Mouse (Mus musculus): ENCODE results near the gene Fam221a. TPM values are rescaled to one million over a fixed set of nuclear protein-coding genes. Genes with fewer than 3 reads are reported as not detected.

The Fam221a gene
- polyA plus RNA-seq, 1 experiment from 2014 or later, result 6.0 TPM

- no peak overlapping the region for H3K9ac ChIP-seq (replicated peaks; ENCODE audit: low read length)
- H3K27ac ChIP-seq (replicated peaks; ENCODE audit: low read depth, low read length), result no peak overlapping the region
- H3K4me3 ChIP-seq (ENCODE audit: low read depth, low read length), result no peak overlapping the region
- H3K4me1 ChIP-seq (ENCODE audit: control insufficient read depth, insufficient read depth, low read length), result no peaks in the 10 kb centered on the region
- DNase-seq (ENCODE audit: low spot score) (no peak), ATAC-seq (replicated peaks; ENCODE audit: insufficient number of reproducible peaks, low FRiP score, low TSS enrichment, low read depth) (no peak)
- H3K27me3 ChIP-seq (ENCODE audit: control insufficient read depth, insufficient read depth, low read length), result no peaks in the 10 kb centered on the region
- no peaks in the 10 kb centered on the region for H3K36me3 ChIP-seq (replicated peaks; ENCODE audit: control insufficient read depth, insufficient read depth, low read depth, low read length)
- H3K4me2 ChIP-seq (ENCODE audit: low read depth, low read length), result no peak overlapping the region
- H3K9me3 ChIP-seq (replicated peaks; ENCODE audit: control insufficient read depth, low read length), result no peaks in the 10 kb centered on the region
- WGBS, result 67% methylated on average over 1 of the region's 1 CpGs
These were observed 42.2 kb upstream of the Fam221a start for GRCm38 (mm10) chr6:49325294-49325693.

- WGBS, result 81% methylated on average over 3 of the region's 3 CpGs
These were observed 40.7 kb upstream of the Fam221a start for GRCm38 (mm10) chr6:49326846-49327245.

GRCm38 (mm10) chr6:49331369-49332059 lies 36.0 kb upstream of the Fam221a start:
- Histone ChIP-seq H3K9ac (replicated peaks; ENCODE audit: low read length) (no peak overlapping the region), H3K9me3 (replicated peaks; ENCODE audit: control insufficient read depth, low read length) (no peaks in the 10 kb centered on the region), H3K4me2 (ENCODE audit: low read depth, low read length) (no peak overlapping the region), H3K4me1 (ENCODE audit: control insufficient read depth, insufficient read depth, low read length) (no peaks in the 10 kb centered on the region), H3K36me3 (replicated peaks; ENCODE audit: control insufficient read depth, insufficient read depth, low read depth, low read length) (no peaks in the 10 kb centered on the region), H3K4me3 (ENCODE audit: low read depth, low read length) (no peak overlapping the region), H3K27me3 (ENCODE audit: control insufficient read depth, insufficient read depth, low read length) (no peaks in the 10 kb centered on the region), H3K27ac (replicated peaks; ENCODE audit: low read depth, low read length) (no peak overlapping the region)
- 71% methylated on average over 5 of the region's 5 CpGs for WGBS
- ATAC-seq (replicated peaks; ENCODE audit: insufficient number of reproducible peaks, low FRiP score, low TSS enrichment, low read depth) (no peak), DNase-seq (ENCODE audit: low spot score) (no peak)

More at GRCm38 (mm10) chr6:49326846-49327245, 40.7 kb upstream of the Fam221a start:
- Histone ChIP-seq H3K27ac (replicated peaks; ENCODE audit: low read depth, low read length) (no peak overlapping the region), H3K4me2 (ENCODE audit: low read depth, low read length) (no peak overlapping the region), H3K36me3 (replicated peaks; ENCODE audit: control insufficient read depth, insufficient read depth, low read depth, low read length) (no peaks in the 10 kb centered on the region), H3K4me1 (ENCODE audit: control insufficient read depth, insufficient read depth, low read length) (no peaks in the 10 kb centered on the region), H3K4me3 (ENCODE audit: low read depth, low read length) (no peak overlapping the region), H3K27me3 (ENCODE audit: control insufficient read depth, insufficient read depth, low read length) (no peaks in the 10 kb centered on the region), H3K9ac (replicated peaks; ENCODE audit: low read length) (no peak overlapping the region), H3K9me3 (replicated peaks; ENCODE audit: control insufficient read depth, low read length) (no peaks in the 10 kb centered on the region)
- ATAC-seq (replicated peaks; ENCODE audit: insufficient number of reproducible peaks, low FRiP score, low TSS enrichment, low read depth), result no peak
- DNase-seq (ENCODE audit: low spot score), result no peak

GRCm38 (mm10) chr6:49332060-49332370 lies 35.5 kb upstream of the Fam221a start:
- H3K27ac ChIP-seq (replicated peaks; ENCODE audit: low read depth, low read length), result no peak overlapping the region
- no peaks in the 10 kb centered on the region for H3K27me3 ChIP-seq (ENCODE audit: control insufficient read depth, insufficient read depth, low read length)
- no peak overlapping the region for H3K4me3 ChIP-seq (ENCODE audit: low read depth, low read length)
- H3K4me1 ChIP-seq (ENCODE audit: control insufficient read depth, insufficient read depth, low read length), result no peaks in the 10 kb centered on the region
- no peaks in the 10 kb centered on the region for H3K9me3 ChIP-seq (replicated peaks; ENCODE audit: control insufficient read depth, low read length)
- no peak overlapping the region for H3K9ac ChIP-seq (replicated peaks; ENCODE audit: low read length)
- no peak for ATAC-seq (replicated peaks; ENCODE audit: insufficient number of reproducible peaks, low FRiP score, low TSS enrichment, low read depth)
- no peak overlapping the region for H3K4me2 ChIP-seq (ENCODE audit: low read depth, low read length)
- no peaks in the 10 kb centered on the region for H3K36me3 ChIP-seq (replicated peaks; ENCODE audit: control insufficient read depth, insufficient read depth, low read depth, low read length)
- WGBS, result 69% methylated on average over 13 of the region's 13 CpGs
- DNase-seq (ENCODE audit: low spot score), result no peak

- Histone ChIP-seq H3K4me1 (ENCODE audit: control insufficient read depth, insufficient read depth, low read length) (no peaks in the 10 kb centered on the region), H3K9ac (replicated peaks; ENCODE audit: low read length) (no peak overlapping the region), H3K4me2 (ENCODE audit: low read depth, low read length) (no peak overlapping the region; the same call in 1 of the 2 replicates), H3K27me3 (ENCODE audit: control insufficient read depth, insufficient read depth, low read length) (no peaks in the 10 kb centered on the region), H3K4me3 (ENCODE audit: low read depth, low read length) (no peak overlapping the region), H3K9me3 (replicated peaks; ENCODE audit: control insufficient read depth, low read length) (no peaks in the 10 kb centered on the region), H3K27ac (replicated peaks; ENCODE audit: low read depth, low read length) (no peak overlapping the region), H3K36me3 (replicated peaks; ENCODE audit: control insufficient read depth, insufficient read depth, low read depth, low read length) (no peaks in the 10 kb centered on the region)
- ATAC-seq (replicated peaks; ENCODE audit: insufficient number of reproducible peaks, low FRiP score, low TSS enrichment, low read depth) (no peak), DNase-seq (ENCODE audit: low spot score) (peak; percentile 55)
- 7% methylated on average over 9 of the region's 9 CpGs for WGBS
These were observed 29.0 kb upstream of the Fam221a start for GRCm38 (mm10) chr6:49338566-49338965.

- Histone ChIP-seq H3K4me1 (ENCODE audit: control insufficient read depth, insufficient read depth, low read length) (no peaks in the 10 kb centered on the region), H3K4me2 (ENCODE audit: low read depth, low read length) (no peak overlapping the region; the same call in 1 of the 2 replicates), H3K9ac (replicated peaks; ENCODE audit: low read length) (no peak overlapping the region), H3K36me3 (replicated peaks; ENCODE audit: control insufficient read depth, insufficient read depth, low read depth, low read length) (no peaks in the 10 kb centered on the region), H3K27me3 (ENCODE audit: control insufficient read depth, insufficient read depth, low read length) (no peaks in the 10 kb centered on the region), H3K27ac (replicated peaks; ENCODE audit: low read depth, low read length) (no peak overlapping the region), H3K4me3 (ENCODE audit: low read depth, low read length) (no peak overlapping the region), H3K9me3 (replicated peaks; ENCODE audit: control insufficient read depth, low read length) (no peaks in the 10 kb centered on the region)
- ATAC-seq (replicated peaks; ENCODE audit: insufficient number of reproducible peaks, low FRiP score, low TSS enrichment, low read depth), result no peak
- WGBS, result 46% methylated on average over 6 of the region's 6 CpGs
- DNase-seq (ENCODE audit: low spot score), result no peak
These were observed 28.4 kb upstream of the Fam221a start for GRCm38 (mm10) chr6:49339145-49339544.

GRCm38 (mm10) chr6:49343737-49344469 lies 23.6 kb upstream of the Fam221a start:
- Histone ChIP-seq H3K27me3 (ENCODE audit: control insufficient read depth, insufficient read depth, low read length) (no peaks in the 10 kb centered on the region), H3K4me2 (ENCODE audit: low read depth, low read length) (no peak overlapping the region), H3K9me3 (replicated peaks; ENCODE audit: control insufficient read depth, low read length) (no peaks in the 10 kb centered on the region), H3K4me1 (ENCODE audit: control insufficient read depth, insufficient read depth, low read length) (no peaks in the 10 kb centered on the region), H3K9ac (replicated peaks; ENCODE audit: low read length) (no peak overlapping the region), H3K27ac (replicated peaks; ENCODE audit: low read depth, low read length) (no peak overlapping the region), H3K36me3 (replicated peaks; ENCODE audit: control insufficient read depth, insufficient read depth, low read depth, low read length) (no peaks in the 10 kb centered on the region), H3K4me3 (ENCODE audit: low read depth, low read length) (no peak overlapping the region)
- no peak for DNase-seq (ENCODE audit: low spot score)
- 80% methylated on average over 14 of the region's 14 CpGs for WGBS
- ATAC-seq (replicated peaks; ENCODE audit: insufficient number of reproducible peaks, low FRiP score, low TSS enrichment, low read depth), result no peak

- no peak overlapping the region for H3K4me3 ChIP-seq (ENCODE audit: low read depth, low read length)
- H3K4me2 ChIP-seq (ENCODE audit: low read depth, low read length), result no peak overlapping the region
- H3K9ac ChIP-seq (replicated peaks; ENCODE audit: low read length), result no peak overlapping the region
- no peak overlapping the region for H3K27ac ChIP-seq (replicated peaks; ENCODE audit: low read depth, low read length)
- H3K27me3 ChIP-seq (ENCODE audit: control insufficient read depth, insufficient read depth, low read length), result no peaks in the 10 kb centered on the region
- no peaks in the 10 kb centered on the region for H3K4me1 ChIP-seq (ENCODE audit: control insufficient read depth, insufficient read depth, low read length)
- no peak for ATAC-seq (replicated peaks; ENCODE audit: insufficient number of reproducible peaks, low FRiP score, low TSS enrichment, low read depth)
- WGBS, result 86% methylated on average over 7 of the region's 7 CpGs
- H3K9me3 ChIP-seq (replicated peaks; ENCODE audit: control insufficient read depth, low read length), result no peaks in the 10 kb centered on the region
- no peak for DNase-seq (ENCODE audit: low spot score)
- H3K36me3 ChIP-seq (replicated peaks; ENCODE audit: control insufficient read depth, insufficient read depth, low read depth, low read length), result no peaks in the 10 kb centered on the region
These were observed 17.7 kb upstream of the Fam221a start for GRCm38 (mm10) chr6:49349826-49350225.

Measured in embryonic facial prominence, embryonic 11.5 days (tissue).